Mouse (Mus musculus): Measurements from ENCODE around the gene Fos.

- TF ChIP-seq CTCF (IDR thresholded peaks at IDR 0.05; ENCODE audit: low read depth) (no peak), EP300 (IDR thresholded peaks at IDR 0.05; ENCODE audit: low read depth) (no peak)
Observed at GRCm38 (mm10) chr12:85478696-85479095, 5.0 kb downstream of the Fos start.
